Mouse (Mus musculus) CH12.LX (cell line): Measurements from ENCODE around the gene Vps37c. TPM values are rescaled to one million over a fixed set of nuclear protein-coding genes. Genes with fewer than 3 reads are reported as not detected.

Experiments
- DNase-seq: peaks from one replicate; pipeline ENCODE4 v3.0.0-alpha.2; 2013; ENCODE audit errors: extremely low read depth
- H3K27ac ChIP-seq: 2 replicates; pipeline ENCODE4 v1.5.1; 2012; ENCODE audit warnings: low read depth, mild to moderate bottlenecking, control low read depth, moderate library complexity; ENCODE audit not compliant: insufficient read depth
- H3K27me3 ChIP-seq: replicated peaks from 2 replicates; pipeline ENCODE3; 2012; ENCODE audit warnings: inconsistent platforms
- H3K36me3 ChIP-seq, 2 experiments: replicated peaks in 1 of 2; 2 replicates each; pipeline versions ENCODE3 to v1.6.1; 2012; ENCODE audit warnings: inconsistent platforms in 1 of 2, low read length in 1 of 2, mild to moderate bottlenecking in 1 of 2, mixed read lengths in 1 of 2, moderate library complexity in 1 of 2; ENCODE audit not compliant: control insufficient read depth in 1 of 2, insufficient read depth in 1 of 2
- H3K4me1 ChIP-seq, 2 experiments: 2 replicates each; pipeline ENCODE4 v1.6.1; 2012; ENCODE audit warnings: inconsistent platforms in 1 of 2, moderate library complexity in 1 of 2; ENCODE audit not compliant: insufficient read depth in 2 of 2, control insufficient read depth in 1 of 2
- H3K4me2 ChIP-seq: 2 replicates; pipeline ENCODE4 v1.6.1; 2012; ENCODE audit warnings: low read depth, mild to moderate bottlenecking, control low read depth; ENCODE audit not compliant: poor library complexity, insufficient read depth, severe bottlenecking
- H3K4me3 ChIP-seq, 3 experiments: fragments of 150-350 bp in 1 of 3; sonication (generic) in 1 of 3; replicated peaks in 1 of 3; 2 replicates each; pipeline versions ENCODE3 to v1.5.1; 2011 to 2012; ENCODE audit warnings: low read depth in 2 of 3, low read length in 2 of 3, mild to moderate bottlenecking in 2 of 3, moderate library complexity in 2 of 3, control low read depth in 1 of 3, improper control_type of control experiment in 1 of 3, inconsistent platforms in 1 of 3, mixed read lengths in 1 of 3; ENCODE audit not compliant: poor library complexity in 1 of 3
- H3K79me2 ChIP-seq: replicated peaks from 2 replicates; pipeline ENCODE4 v1.6.1; 2012; ENCODE audit warnings: mild to moderate bottlenecking, moderate library complexity; ENCODE audit not compliant: control insufficient read depth, poor library complexity, insufficient read depth, severe bottlenecking; ENCODE audit errors: extremely low read depth
- H3K9ac ChIP-seq: 2 replicates; pipeline ENCODE4 v1.6.1; 2012; ENCODE audit warnings: low read depth, mild to moderate bottlenecking, control low read depth, moderate library complexity; ENCODE audit not compliant: insufficient read depth
- H3K9me3 ChIP-seq: replicated peaks from 2 replicates; pipeline ENCODE3; 2012; ENCODE audit warnings: low read length, inconsistent platforms, mixed read lengths
- BHLHE40 ChIP-seq: IDR thresholded peaks from 2 replicates; pipeline ENCODE4 v1.6.1; 2011; ENCODE audit warnings: mild to moderate bottlenecking, low read depth, low read length, improper control_type of control experiment
- CTCF ChIP-seq, 2 experiments: IDR thresholded peaks in 1 of 2; conservative IDR thresholded peaks in 1 of 2; 2 replicates each; pipeline ENCODE4 v1.5.1; 2011 to 2012; ENCODE audit warnings: low read depth in 2 of 2, low read length in 2 of 2, improper control_type of control experiment in 1 of 2, inconsistent platforms in 1 of 2, mild to moderate bottlenecking in 1 of 2, moderate library complexity in 1 of 2
- ELF1 ChIP-seq: IDR thresholded peaks from 2 replicates; pipeline ENCODE4 v1.6.1; 2014; ENCODE audit warnings: low read depth, mild to moderate bottlenecking, inconsistent platforms, low read length, improper control_type of control experiment
- ETS1 ChIP-seq: conservative IDR thresholded peaks from 2 replicates; pipeline ENCODE4 v1.6.1; 2012; ENCODE audit warnings: low read depth, mild to moderate bottlenecking, inconsistent platforms, low read length, improper control_type of control experiment, moderate library complexity
- HCFC1 ChIP-seq: IDR thresholded peaks from 2 replicates; pipeline ENCODE4 v1.6.1; 2012; ENCODE audit warnings: low read depth, mild to moderate bottlenecking, inconsistent platforms, low read length, improper control_type of control experiment
- IRF4 ChIP-seq: IDR thresholded peaks from 2 replicates; pipeline ENCODE4 v1.6.1; 2014; ENCODE audit warnings: low read depth, mild to moderate bottlenecking, inconsistent platforms, low read length, improper control_type of control experiment
- JUND ChIP-seq: conservative IDR thresholded peaks from 2 replicates; pipeline ENCODE4 v1.6.1; 2011; ENCODE audit warnings: low read depth, low read length, improper control_type of control experiment
- MAFK ChIP-seq: IDR thresholded peaks from 2 replicates; pipeline ENCODE4 v1.6.1; 2011; ENCODE audit warnings: low read length, improper control_type of control experiment; ENCODE audit not compliant: insufficient replicate concordance
- MEF2A ChIP-seq: IDR thresholded peaks from 2 replicates; pipeline ENCODE4 v1.6.1; 2014; ENCODE audit warnings: low read depth, mild to moderate bottlenecking, inconsistent platforms, low read length, improper control_type of control experiment, borderline replicate concordance
- MXI1 ChIP-seq: IDR thresholded peaks from 2 replicates; pipeline ENCODE4 v1.6.1; 2011; ENCODE audit warnings: mild to moderate bottlenecking, low read depth, low read length, improper control_type of control experiment
- MYC ChIP-seq: IDR thresholded peaks from 2 replicates; pipeline ENCODE4 v1.6.1; 2011; ENCODE audit warnings: low read depth, mild to moderate bottlenecking, improper control_type of control experiment, low read length
- NRF1 ChIP-seq: IDR thresholded peaks from 2 replicates; pipeline ENCODE4 v1.6.1; 2014; ENCODE audit warnings: low read depth, mild to moderate bottlenecking, inconsistent platforms, low read length, improper control_type of control experiment, moderate library complexity
- PAX5 ChIP-seq: IDR thresholded peaks from 2 replicates; pipeline ENCODE4 v1.6.1; 2012; ENCODE audit warnings: low read length, inconsistent platforms, mixed read lengths
- RAD21 ChIP-seq: IDR thresholded peaks from 2 replicates; pipeline ENCODE4 v1.6.1; 2011; ENCODE audit warnings: low read depth, mild to moderate bottlenecking, low read length, improper control_type of control experiment, moderate library complexity
- RCOR1 ChIP-seq: conservative IDR thresholded peaks from 2 replicates; pipeline ENCODE4 v1.6.1; 2012; ENCODE audit warnings: low read depth, mild to moderate bottlenecking, inconsistent platforms, low read length, improper control_type of control experiment
- SIN3A ChIP-seq: IDR thresholded peaks from 2 replicates; pipeline ENCODE4 v1.6.1; 2012; ENCODE audit warnings: low read length, improper control_type of control experiment, inconsistent platforms
- TBP ChIP-seq: conservative IDR thresholded peaks from 2 replicates; pipeline ENCODE4 v1.6.1; 2011; ENCODE audit warnings: low read depth, low read length, improper control_type of control experiment
- UBTF ChIP-seq: IDR thresholded peaks from 2 replicates; pipeline ENCODE4 v1.6.1; 2012; ENCODE audit warnings: low read depth, mild to moderate bottlenecking, inconsistent platforms, low read length, improper control_type of control experiment, moderate library complexity
- USF2 ChIP-seq: conservative IDR thresholded peaks from 2 replicates; pipeline ENCODE4 v1.6.1; 2011; ENCODE audit warnings: low read depth, low read length, improper control_type of control experiment
- ZC3H11A ChIP-seq: IDR thresholded peaks from 2 replicates; pipeline ENCODE4 v1.6.1; 2012; ENCODE audit warnings: low read depth, mild to moderate bottlenecking, inconsistent platforms, low read length, improper control_type of control experiment
- ZMIZ1 ChIP-seq: IDR thresholded peaks from 2 replicates; pipeline ENCODE4 v1.6.1; 2012; ENCODE audit warnings: low read depth, mild to moderate bottlenecking, inconsistent platforms, low read length, improper control_type of control experiment
- ZNF384 ChIP-seq: IDR thresholded peaks from 2 replicates; pipeline ENCODE4 v1.6.1; 2012; ENCODE audit warnings: low read depth, low read length, improper control_type of control experiment, inconsistent platforms
- dilution Hi-C: fragments of 300-500 bp; cut with MboI; formaldehyde crosslinking; loops from 2 replicates; pipeline ENCODE4 v1.14.3; 2020; ENCODE audit warnings: low sequenced_read_pairs; ENCODE audit not compliant: extremely low pct_unique_long_range_greater_than_20kb, extremely low pct_ligation_motif_present
- in situ Hi-C: fragments of 300-500 bp; cut with MboI; formaldehyde crosslinking; loops from 3 replicates; pipeline ENCODE4 v1.14.3; 2019; ENCODE audit warnings: low sequenced_read_pairs, low pct_ligation_motif_present, low pct_unique_long_range_greater_than_20kb, mixed read lengths
- polyA plus RNA-seq: library from polyadenylated mRNA; unstranded; fragments of >175 nt; gene quantifications from 2 replicates; pipeline ENCODE4 v1.2.1, GENCODE M21; 2012; ENCODE audit warnings: low read depth; ENCODE audit not compliant: insufficient read length
- total RNA-seq, 2 experiments: library from RNA; depleted of rRNA; stranded (reverse); fragments of 300-350 nt in 1 of 2; fragments of >200 nt in 1 of 2; gene quantifications; 2 replicates each; pipeline ENCODE4 v1.2.3; 2012 to 2014

Vps37c gene
- total and polyA plus RNA-seq, 3 experiments = 6.2 to 13.0 (median 9.5) TPM

GRCm38 (mm10) chr19:10752106-10752505, 63.6 kb downstream of the Vps37c start:
- Histone ChIP-seq H3K9me3 (no peaks in the 10 kb centered on the region), H3K4me3 (no peak overlapping the region), H3K27ac (no peak overlapping the region), H3K4me1 (peaks cover 21 to 80% of the 10 kb centered on the region in 2 experiments), H3K79me2 (peaks cover 42% of the 10 kb centered on the region), H3K9ac (no peak overlapping the region), H3K4me2 (no peak overlapping the region; the same call in 1 of the 2 replicates), H3K36me3 (peaks cover 0 to 15% of the 10 kb centered on the region in 2 experiments), H3K27me3 (no peaks in the 10 kb centered on the region)
- TF ChIP-seq USF2 (no peak), IRF4 (no peak), TBP (no peak), RAD21 (no peak), NRF1 (no peak)
- no peak for DNase-seq
- in situ Hi-C loops = no loop called here
- dilution Hi-C loops = no loop called here

DNA sequence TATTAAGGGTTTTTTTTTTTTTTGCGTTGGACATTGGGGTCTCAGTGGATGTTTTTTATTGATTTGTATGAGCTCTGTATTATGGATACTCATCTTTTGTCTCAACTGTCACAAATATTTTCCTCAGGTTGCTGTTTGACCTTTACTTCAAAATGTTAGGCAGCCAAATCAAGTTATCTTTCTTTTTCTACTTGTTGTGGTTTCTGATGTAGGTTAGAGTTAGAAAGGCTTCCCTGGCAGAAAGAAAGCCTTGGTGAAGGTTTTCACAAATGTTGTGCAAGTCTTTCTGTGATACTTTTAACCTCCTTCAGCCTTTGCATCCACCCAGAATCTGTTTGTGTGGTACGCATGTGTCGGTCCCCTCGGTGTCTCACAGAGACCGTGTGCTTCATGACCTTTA, 64.1 kb downstream of the Vps37c start:
- dilution Hi-C loops = no loop called here
- no peak for TF ChIP-seq PAX5
- no peak for TF ChIP-seq USF2
- no peak for TF ChIP-seq SIN3A
- no peak for TF ChIP-seq NRF1
- no peak for TF ChIP-seq HCFC1
- TF ChIP-seq MAFK = no peak
- TF ChIP-seq ELF1 = no peak
- TF ChIP-seq ZMIZ1 = no peak
- no peak for TF ChIP-seq MXI1
- TF ChIP-seq ZNF384 = no peak
- no peak for TF ChIP-seq JUND
- TF ChIP-seq MYC = no peak
- TF ChIP-seq CTCF (conservative IDR thresholded peaks at IDR 0.05 in 1 of 2, IDR thresholded peaks at IDR 0.05 in 1 of 2; ENCODE audit: low read depth in 2 of 2, low read length in 2 of 2) = no peak
- TF ChIP-seq ETS1 = no peak
- TF ChIP-seq RCOR1 = no peak
- no peak for TF ChIP-seq UBTF
- TF ChIP-seq MEF2A = no peak
- TF ChIP-seq BHLHE40 = no peak
- TF ChIP-seq ZC3H11A = no peak
- no peak overlapping the region for H3K27ac ChIP-seq

More for the DNA sequence above, 64.1 kb downstream of the Vps37c start:
- Histone ChIP-seq H3K4me2 (no peak overlapping the region), H3K27me3 (no peaks in the 10 kb centered on the region), H3K4me1 (peaks cover 26 to 80% of the 10 kb centered on the region in 2 experiments), H3K79me2 (peaks cover 42% of the 10 kb centered on the region), H3K4me3 (no peak overlapping the region), H3K9me3 (no peaks in the 10 kb centered on the region), H3K36me3 (peaks cover 0 to 16% of the 10 kb centered on the region in 2 experiments), H3K9ac (no peak overlapping the region)
- in situ Hi-C loops = no loop called here
- no peak for DNase-seq
